Mouse (Mus musculus) lung, postnatal 0 days (tissue): ENCODE measurements around the gene Ralgapa2.
A peak's percentile ranks its signal among the peaks of the same experiment; 100 is the strongest.

Source experiments
- CTCF ChIP-seq: IDR thresholded peaks from 2 replicates; pipeline ENCODE4 v1.5.1; 2016; ENCODE audit warnings: antibody characterized with exemption, mild to moderate bottlenecking
- EP300 ChIP-seq: IDR thresholded peaks from 2 replicates; pipeline ENCODE4 v1.6.1; 2016; ENCODE audit warnings: antibody characterized with exemption, mild to moderate bottlenecking, control low read depth

- peak; percentile 86 for TF ChIP-seq CTCF
- no peak for TF ChIP-seq EP300
These were observed 297.4 kb downstream of the Ralgapa2 start for GRCm38 (mm10) chr2:146214715-146215114.
